Mouse (Mus musculus): ENCODE results near the gene Galnt16. TPM values are rescaled to one million over a fixed set of nuclear protein-coding genes. Genes with fewer than 3 reads are reported as not detected.

The Galnt16 gene
- 5.9 and 6.9 TPM in 2 replicates for polyA plus RNA-seq (2014; fragmentation: Nextera tagmentation; extraction: Ambion mirVana)

DNA sequence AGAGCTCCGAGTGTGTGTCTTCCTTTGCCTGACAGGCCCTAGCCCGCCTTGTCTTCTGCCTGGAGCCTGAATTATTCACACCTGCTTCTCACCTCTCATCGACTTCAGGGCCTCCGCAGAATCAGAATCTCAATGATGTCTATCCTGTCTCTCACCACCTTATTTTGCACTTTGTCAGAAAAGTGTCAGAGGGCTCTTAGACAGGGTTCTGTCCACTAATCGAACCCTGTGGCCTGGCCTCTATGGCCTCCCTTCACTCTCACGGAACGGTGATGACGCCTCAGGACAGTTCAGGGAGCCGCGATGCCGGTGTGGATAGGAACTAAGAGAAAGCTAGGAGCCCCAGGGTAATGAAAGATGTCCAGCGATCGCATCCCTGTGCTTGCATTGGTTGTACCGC lies at the start of gene Galnt16:
Gene Galnt16 (plus strand): TSS at position 301 of the 400 bp plus-strand sequence.
- Histone ChIP-seq H3K27me3 (replicated peaks; ENCODE audit: control insufficient read depth, insufficient read depth, low read length) (peaks cover 47% of the 10 kb centered on the region), H3K36me3 (ENCODE audit: control insufficient read depth, insufficient read depth, low read length) (no peaks in the 10 kb centered on the region), H3K4me1 (replicated peaks; ENCODE audit: control insufficient read depth, insufficient read depth, low read length) (peaks cover 10% of the 10 kb centered on the region), H3K4me2 (ENCODE audit: low read length) (peak within 1 kb of the TSS; percentile 96), H3K27ac (ENCODE audit: low read depth) (peak within 1 kb of the TSS; percentile 62; the same call in 1 of the 2 replicates), H3K9me3 (ENCODE audit: control insufficient read depth, low read length) (no peaks in the 10 kb centered on the region), H3K4me3 (ENCODE audit: low read depth, low read length) (peak within 1 kb of the TSS; percentile 70), H3K9ac (ENCODE audit: low read length) (peak within 1 kb of the TSS; percentile 44)
- 9% methylated on average over 14 of the region's 14 CpGs for WGBS
- no peak for DNase-seq (ENCODE audit: low spot score)
- no peak for ATAC-seq (replicated peaks; ENCODE audit: low FRiP score, low TSS enrichment, low read depth)

DNA sequence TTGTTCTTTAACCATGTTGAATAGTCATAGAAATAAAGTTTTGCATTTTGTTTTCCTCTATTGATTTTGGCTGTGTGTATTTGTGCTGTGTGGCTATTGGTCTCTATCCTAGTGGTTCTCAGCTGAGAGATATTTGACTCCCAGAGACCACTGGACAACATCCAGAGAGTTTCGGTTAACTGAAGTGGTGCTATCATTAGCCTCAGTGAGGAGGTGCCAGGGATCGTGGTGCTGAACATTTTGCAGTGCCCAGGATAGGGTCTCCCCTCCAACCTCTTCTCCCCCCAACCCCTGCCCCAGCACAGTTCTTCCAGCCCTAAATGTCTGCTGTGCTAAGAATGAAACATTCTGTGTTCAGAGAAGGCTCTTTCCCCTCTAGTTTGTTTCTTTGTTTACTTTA lies 47.9 kb upstream of the Galnt16 start:
- Histone ChIP-seq H3K9ac (ENCODE audit: low read length) (no peak overlapping the region), H3K4me1 (replicated peaks; ENCODE audit: control insufficient read depth, insufficient read depth, low read length) (no peaks in the 10 kb centered on the region), H3K27ac (ENCODE audit: low read depth) (no peak overlapping the region), H3K27me3 (replicated peaks; ENCODE audit: control insufficient read depth, insufficient read depth, low read length) (no peaks in the 10 kb centered on the region), H3K36me3 (ENCODE audit: control insufficient read depth, insufficient read depth, low read length) (no peaks in the 10 kb centered on the region), H3K9me3 (ENCODE audit: control insufficient read depth, low read length) (no peaks in the 10 kb centered on the region), H3K4me2 (ENCODE audit: low read length) (no peak overlapping the region), H3K4me3 (ENCODE audit: low read depth, low read length) (no peak overlapping the region)
- DNase-seq (ENCODE audit: low spot score): no peak
- 79% methylated on average over 2 of the region's 2 CpGs for WGBS
- no peak for ATAC-seq (replicated peaks; ENCODE audit: low FRiP score, low TSS enrichment, low read depth)

DNA sequence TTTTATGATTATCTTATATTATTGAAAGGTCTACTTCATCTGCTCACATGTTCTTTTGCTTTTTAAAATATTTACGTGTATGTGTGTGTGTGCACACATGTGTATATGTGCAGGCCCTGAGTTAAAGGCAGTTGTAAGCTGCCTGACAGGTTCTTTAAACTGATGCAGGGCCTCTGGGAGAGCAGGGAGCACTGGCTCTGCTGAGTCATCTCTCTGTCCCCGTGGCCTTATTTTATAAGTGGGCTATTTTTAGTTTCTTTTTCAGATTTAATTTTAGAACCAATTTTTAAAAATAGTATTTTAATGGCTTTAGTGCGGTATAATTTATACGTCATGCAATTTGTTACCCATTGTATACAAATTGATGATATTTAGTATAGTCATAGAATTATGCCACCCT lies 46.2 kb upstream of the Galnt16 start:
- Histone ChIP-seq H3K27me3 (replicated peaks; ENCODE audit: control insufficient read depth, insufficient read depth, low read length) (no peaks in the 10 kb centered on the region), H3K9ac (ENCODE audit: low read length) (no peak overlapping the region), H3K4me1 (replicated peaks; ENCODE audit: control insufficient read depth, insufficient read depth, low read length) (no peaks in the 10 kb centered on the region), H3K4me2 (ENCODE audit: low read length) (no peak overlapping the region), H3K4me3 (ENCODE audit: low read depth, low read length) (no peak overlapping the region), H3K36me3 (ENCODE audit: control insufficient read depth, insufficient read depth, low read length) (peaks cover 8% of the 10 kb centered on the region; the same call in 1 of the 2 replicates), H3K9me3 (ENCODE audit: control insufficient read depth, low read length) (no peaks in the 10 kb centered on the region), H3K27ac (ENCODE audit: low read depth) (no peak overlapping the region)
- 68% methylated on average over 4 of the region's 4 CpGs for WGBS
- ATAC-seq (replicated peaks; ENCODE audit: low FRiP score, low TSS enrichment, low read depth) (no peak), DNase-seq (ENCODE audit: low spot score) (no peak)

DNA sequence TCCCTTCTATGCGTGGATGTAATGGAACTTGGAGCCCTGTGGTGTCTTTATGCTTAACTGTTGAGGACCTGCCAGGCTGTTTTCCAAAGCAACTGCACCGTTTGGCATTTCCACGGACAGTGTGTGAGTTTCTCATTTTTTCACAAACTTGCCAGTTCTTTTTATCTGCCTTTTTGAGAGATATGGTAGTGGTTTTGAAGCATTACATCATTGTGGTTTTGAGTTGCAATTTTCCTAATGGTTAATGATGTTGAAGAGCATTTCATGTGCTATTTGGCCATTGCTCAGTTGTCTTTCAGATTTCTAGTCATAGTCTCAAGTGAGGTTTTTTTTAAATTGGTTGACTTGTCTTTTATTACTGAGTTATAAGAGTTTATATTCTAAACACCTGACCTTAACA lies 44.3 kb upstream of the Galnt16 start:
- ATAC-seq (replicated peaks; ENCODE audit: low FRiP score, low TSS enrichment, low read depth): no peak
- 89% methylated on average over 3 of the region's 3 CpGs for WGBS

DNA sequence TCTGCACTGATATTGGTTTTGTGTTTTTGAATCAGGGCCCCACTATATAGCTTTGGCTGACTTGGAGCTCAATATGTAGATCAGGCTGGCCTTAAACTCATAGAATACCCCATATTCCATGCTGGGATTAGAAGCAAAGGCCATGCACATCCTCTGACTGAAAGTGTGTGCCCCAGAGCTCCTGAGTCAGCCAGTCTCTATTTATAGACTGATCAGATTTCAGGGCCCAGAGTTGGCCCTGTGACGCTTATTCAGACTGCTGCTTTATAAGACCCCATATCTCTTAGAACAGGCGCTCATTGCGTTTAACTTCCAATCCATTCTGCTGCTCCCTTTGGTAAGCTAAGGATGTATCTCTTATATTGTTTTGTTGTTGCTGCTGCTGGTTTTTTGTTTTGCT lies 38.1 kb upstream of the Galnt16 start:
- ATAC-seq (replicated peaks; ENCODE audit: low FRiP score, low TSS enrichment, low read depth): no peak
- no peak overlapping the region for H3K9ac ChIP-seq (ENCODE audit: low read length)
- no peaks in the 10 kb centered on the region for H3K4me1 ChIP-seq (replicated peaks; ENCODE audit: control insufficient read depth, insufficient read depth, low read length)

More for the DNA sequence above, 44.3 kb upstream of the Galnt16 start:
- Histone ChIP-seq H3K36me3 (ENCODE audit: control insufficient read depth, insufficient read depth, low read length) (peaks cover 8% of the 10 kb centered on the region; the same call in 1 of the 2 replicates), H3K4me1 (replicated peaks; ENCODE audit: control insufficient read depth, insufficient read depth, low read length) (no peaks in the 10 kb centered on the region), H3K27ac (ENCODE audit: low read depth) (no peak overlapping the region), H3K27me3 (replicated peaks; ENCODE audit: control insufficient read depth, insufficient read depth, low read length) (no peaks in the 10 kb centered on the region), H3K4me3 (ENCODE audit: low read depth, low read length) (no peak overlapping the region), H3K9me3 (ENCODE audit: control insufficient read depth, low read length) (no peaks in the 10 kb centered on the region), H3K4me2 (ENCODE audit: low read length) (no peak overlapping the region), H3K9ac (ENCODE audit: low read length) (no peak overlapping the region)
- DNase-seq (ENCODE audit: low spot score): no peak

DNA sequence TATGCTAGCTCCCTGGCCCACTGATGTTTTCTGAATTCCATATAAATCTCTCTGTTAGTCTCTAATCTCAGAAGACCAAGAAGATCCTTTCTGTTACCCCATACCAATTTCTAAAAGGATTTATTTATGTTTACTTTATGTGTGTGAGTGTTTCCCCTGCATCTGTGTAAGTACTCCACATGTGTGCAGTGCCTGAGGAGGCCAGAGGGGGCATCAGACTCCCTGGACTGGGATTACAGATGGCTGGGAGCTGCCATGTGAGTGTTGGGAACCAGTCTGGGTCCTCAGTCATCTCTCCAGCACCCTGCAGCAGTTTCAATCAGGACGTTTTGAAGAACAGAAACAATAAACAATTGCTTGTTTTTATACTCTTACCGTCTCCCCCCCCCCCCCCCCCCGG lies 34.7 kb upstream of the Galnt16 start:
- no peaks in the 10 kb centered on the region for H3K27me3 ChIP-seq (replicated peaks; ENCODE audit: control insufficient read depth, insufficient read depth, low read length)
- no peak overlapping the region for H3K4me2 ChIP-seq (ENCODE audit: low read length)
- H3K4me1 ChIP-seq (replicated peaks; ENCODE audit: control insufficient read depth, insufficient read depth, low read length): no peaks in the 10 kb centered on the region
- H3K36me3 ChIP-seq (ENCODE audit: control insufficient read depth, insufficient read depth, low read length): peaks cover 37% of the 10 kb centered on the region
- H3K9me3 ChIP-seq (ENCODE audit: control insufficient read depth, low read length): no peaks in the 10 kb centered on the region
- no peak overlapping the region for H3K9ac ChIP-seq (ENCODE audit: low read length)
- no peak for DNase-seq (ENCODE audit: low spot score)
- H3K27ac ChIP-seq (ENCODE audit: low read depth): no peak overlapping the region
- H3K4me3 ChIP-seq (ENCODE audit: low read depth, low read length): no peak overlapping the region
- ATAC-seq (replicated peaks; ENCODE audit: low FRiP score, low TSS enrichment, low read depth): no peak
- 76% methylated on average over 3 of the region's 3 CpGs for WGBS

More for the DNA sequence above, 38.1 kb upstream of the Galnt16 start:
- peaks cover 34% of the 10 kb centered on the region for H3K36me3 ChIP-seq (ENCODE audit: control insufficient read depth, insufficient read depth, low read length)
- 84% methylated on average over 3 of the region's 3 CpGs for WGBS
- H3K9me3 ChIP-seq (ENCODE audit: control insufficient read depth, low read length): no peaks in the 10 kb centered on the region
- H3K27me3 ChIP-seq (replicated peaks; ENCODE audit: control insufficient read depth, insufficient read depth, low read length): no peaks in the 10 kb centered on the region
- H3K4me3 ChIP-seq (ENCODE audit: low read depth, low read length): no peak overlapping the region
- H3K27ac ChIP-seq (ENCODE audit: low read depth): no peak overlapping the region
- no peak for DNase-seq (ENCODE audit: low spot score)
- H3K4me2 ChIP-seq (ENCODE audit: low read length): no peak overlapping the region

DNA sequence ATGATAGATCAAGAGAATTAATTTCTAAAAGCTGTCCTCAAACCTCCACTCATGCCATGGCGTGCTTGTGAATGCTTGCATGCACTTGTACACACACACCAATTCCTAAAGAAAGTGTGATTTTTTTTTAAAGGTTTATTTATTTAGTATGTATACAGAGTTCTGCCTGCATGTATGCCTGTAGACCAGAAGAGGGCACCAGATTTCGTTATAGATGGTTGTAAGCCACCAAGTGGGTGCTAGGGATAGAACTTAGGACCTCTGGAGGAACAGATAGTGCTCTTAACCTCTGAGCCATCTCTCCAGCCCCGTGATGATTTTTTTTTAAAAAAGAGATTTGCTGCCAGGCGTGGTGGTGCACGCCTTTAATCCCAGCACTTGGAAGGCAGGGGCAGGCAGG lies 24.8 kb upstream of the Galnt16 start:
- ATAC-seq (replicated peaks; ENCODE audit: low FRiP score, low TSS enrichment, low read depth) (no peak), DNase-seq (ENCODE audit: low spot score) (peak; percentile 42)
- Histone ChIP-seq H3K27me3 (replicated peaks; ENCODE audit: control insufficient read depth, insufficient read depth, low read length) (no peaks in the 10 kb centered on the region), H3K27ac (ENCODE audit: low read depth) (no peak overlapping the region), H3K9ac (ENCODE audit: low read length) (no peak overlapping the region), H3K4me3 (ENCODE audit: low read depth, low read length) (no peak overlapping the region), H3K36me3 (ENCODE audit: control insufficient read depth, insufficient read depth, low read length) (peaks cover 45% of the 10 kb centered on the region), H3K9me3 (ENCODE audit: control insufficient read depth, low read length) (no peaks in the 10 kb centered on the region), H3K4me1 (replicated peaks; ENCODE audit: control insufficient read depth, insufficient read depth, low read length) (no peaks in the 10 kb centered on the region), H3K4me2 (ENCODE audit: low read length) (no peak overlapping the region)
- WGBS: 91% methylated on average over 5 of the region's 5 CpGs

DNA sequence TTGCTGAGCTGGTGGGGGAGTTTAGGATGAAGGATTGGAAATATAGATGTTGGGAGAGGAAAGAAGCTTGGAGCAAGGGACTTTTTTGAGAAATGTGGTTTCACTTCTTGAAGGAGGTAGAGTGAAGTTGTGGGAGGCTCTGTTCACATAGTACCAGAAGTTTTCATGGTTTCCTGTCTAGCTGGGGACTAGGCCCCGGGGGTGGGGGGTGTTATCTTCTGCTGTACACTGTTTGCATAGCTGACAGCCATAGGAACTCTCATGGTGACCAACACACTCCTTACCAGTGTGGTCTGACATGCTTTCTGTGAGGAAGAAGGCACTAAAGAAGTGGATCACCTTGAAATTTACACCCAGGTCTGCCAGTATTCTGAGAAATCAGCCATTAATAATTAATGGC lies 22.4 kb upstream of the Galnt16 start:
- no peaks in the 10 kb centered on the region for H3K27me3 ChIP-seq (replicated peaks; ENCODE audit: control insufficient read depth, insufficient read depth, low read length)
- H3K9me3 ChIP-seq (ENCODE audit: control insufficient read depth, low read length): no peaks in the 10 kb centered on the region
- no peak overlapping the region for H3K9ac ChIP-seq (ENCODE audit: low read length)
- ATAC-seq (replicated peaks; ENCODE audit: low FRiP score, low TSS enrichment, low read depth): no peak
- peak; percentile 43 for DNase-seq (ENCODE audit: low spot score)
- no peaks in the 10 kb centered on the region for H3K4me1 ChIP-seq (replicated peaks; ENCODE audit: control insufficient read depth, insufficient read depth, low read length)
- WGBS: 63% methylated on average over 1 of the region's 1 CpGs
- no peak overlapping the region for H3K4me2 ChIP-seq (ENCODE audit: low read length)
- peaks cover 28% of the 10 kb centered on the region for H3K36me3 ChIP-seq (ENCODE audit: control insufficient read depth, insufficient read depth, low read length)
- no peak overlapping the region for H3K27ac ChIP-seq (ENCODE audit: low read depth)
- H3K4me3 ChIP-seq (ENCODE audit: low read depth, low read length): no peak overlapping the region

DNA sequence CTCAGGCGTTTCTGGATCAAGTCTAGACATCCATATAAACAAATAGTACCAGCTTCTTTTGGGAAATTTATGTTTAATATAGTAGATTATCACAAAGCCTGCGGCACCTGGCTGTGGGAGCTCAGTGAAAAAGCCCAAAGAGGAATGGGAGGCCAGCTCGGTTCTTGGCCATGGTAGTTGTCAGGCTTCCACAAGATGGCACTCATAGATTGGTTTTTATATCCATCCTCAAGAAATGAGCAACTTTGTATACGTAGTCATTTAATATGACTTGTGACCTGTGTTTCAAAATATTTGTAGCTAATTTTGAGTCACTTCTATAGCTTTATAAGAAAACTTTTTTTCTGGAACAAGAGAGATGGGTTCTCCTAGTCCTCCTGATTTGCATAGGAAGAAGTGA lies 19.7 kb upstream of the Galnt16 start:
- Histone ChIP-seq H3K27me3 (replicated peaks; ENCODE audit: control insufficient read depth, insufficient read depth, low read length) (no peaks in the 10 kb centered on the region), H3K9me3 (ENCODE audit: control insufficient read depth, low read length) (no peaks in the 10 kb centered on the region), H3K36me3 (ENCODE audit: control insufficient read depth, insufficient read depth, low read length) (peaks cover 6% of the 10 kb centered on the region; the same call in 1 of the 2 replicates), H3K4me3 (ENCODE audit: low read depth, low read length) (no peak overlapping the region), H3K9ac (ENCODE audit: low read length) (no peak overlapping the region), H3K4me2 (ENCODE audit: low read length) (no peak overlapping the region), H3K4me1 (replicated peaks; ENCODE audit: control insufficient read depth, insufficient read depth, low read length) (no peaks in the 10 kb centered on the region), H3K27ac (ENCODE audit: low read depth) (no peak overlapping the region)
- DNase-seq (ENCODE audit: low spot score) (peak; percentile 46), ATAC-seq (replicated peaks; ENCODE audit: low FRiP score, low TSS enrichment, low read depth) (no peak)
- 54% methylated on average over 4 of the region's 4 CpGs for WGBS
